Mouse (Mus musculus): Measurements from ENCODE around the gene Cuedc1.

DNA sequence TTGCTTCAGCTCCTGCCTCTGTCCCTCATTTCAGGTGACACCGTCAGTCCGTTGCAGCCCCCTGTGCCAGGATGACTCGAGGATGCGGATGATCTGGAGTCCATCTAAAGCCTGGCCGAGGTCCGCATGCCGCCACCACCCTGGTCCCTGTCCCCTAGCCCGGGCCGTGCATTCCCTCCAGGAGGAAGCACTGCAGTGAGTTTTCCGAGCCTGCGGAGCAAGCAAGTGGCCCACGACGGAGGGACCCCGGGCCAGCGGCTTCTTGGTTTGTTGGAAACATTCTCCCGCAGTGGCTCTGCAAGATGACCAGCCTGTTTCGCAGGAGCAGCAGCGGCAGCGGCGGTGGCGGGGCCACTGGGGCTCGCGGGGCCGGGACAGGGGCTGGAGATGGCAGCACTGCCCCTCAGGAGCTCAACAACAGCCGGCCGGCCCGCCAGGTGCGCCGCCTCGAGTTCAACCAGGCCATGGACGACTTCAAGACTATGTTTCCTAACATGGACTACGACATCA is 71.7 kb downstream of the Cuedc1 start:
- TF ChIP-seq POLR2A (IDR thresholded peaks at IDR 0.05; ENCODE audit: control insufficient read depth in 1 of 2, insufficient read depth in 1 of 2, low read depth in 1 of 2, low read length in 2 of 2, poor library complexity in 1 of 2): no peak
- no peak for TF ChIP-seq MAFK (IDR thresholded peaks at IDR 0.05; ENCODE audit: borderline replicate concordance, low read depth, low read length)
- no peak for TF ChIP-seq HCFC1 (IDR thresholded peaks at IDR 0.05; ENCODE audit: low read depth, low read length)
- TF ChIP-seq CHD1 (IDR thresholded peaks at IDR 0.05; ENCODE audit: low read depth, low read length): no peak
- TF ChIP-seq CTCF (IDR thresholded peaks at IDR 0.05 in 2 of 3, conservative IDR thresholded peaks at IDR 0.05 in 1 of 3; ENCODE audit: control insufficient read depth in 1 of 3, insufficient read depth in 1 of 3, low read depth in 2 of 3, low read length in 3 of 3, poor library complexity in 1 of 3, severe bottlenecking in 1 of 3): no peak
- no peak for TF ChIP-seq MAX (IDR thresholded peaks at IDR 0.05; ENCODE audit: low read length)
- TF ChIP-seq RAD21 (IDR thresholded peaks at IDR 0.05; ENCODE audit: low read depth, low read length): no peak

All from MEL (cell line).